Mouse (Mus musculus): ENCODE results near the gene Dram1. TPM values are rescaled to one million over a fixed set of nuclear protein-coding genes. Genes with fewer than 3 reads are reported as not detected.
A peak's percentile ranks its signal among the peaks of the same experiment; 100 is the strongest.
"Not testable (repeated sequence)": the region's sequence is repeated elsewhere in the genome, so short reads cannot be mapped to it uniquely, and the experiment has no call there.

Gene Dram1
- polyA plus RNA-seq, 1 experiment from 2014 or later = 0.24 TPM

DNA sequence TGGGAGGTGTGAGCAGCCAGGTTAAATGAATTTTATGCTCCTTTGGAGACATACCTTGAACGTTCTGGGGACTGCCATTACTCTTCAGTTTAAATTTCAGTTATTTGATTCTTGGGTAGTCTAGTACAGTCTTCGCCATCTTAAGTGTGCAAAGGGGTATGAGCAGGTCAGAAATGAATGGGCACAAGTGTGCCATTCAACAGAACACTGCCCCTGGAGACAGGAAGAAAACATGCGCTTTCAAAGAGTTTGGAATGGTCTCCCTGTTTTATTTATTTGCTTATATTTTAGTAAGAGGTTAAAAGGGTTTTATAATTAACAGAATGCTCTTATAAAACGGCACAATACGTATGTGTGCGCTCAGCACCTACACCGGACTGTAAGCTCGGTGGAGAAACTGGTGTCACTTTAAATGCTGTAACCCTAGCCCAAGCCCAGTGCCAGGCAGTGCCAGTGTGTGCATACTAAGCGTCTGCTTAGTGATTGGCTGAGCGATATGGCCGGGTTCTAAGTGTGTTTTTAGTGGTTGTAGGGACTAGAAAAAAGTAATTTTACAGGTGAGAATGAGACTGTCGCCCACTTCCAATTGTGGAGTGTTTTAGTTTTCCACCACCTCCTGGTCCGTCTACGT, 1.7 kb upstream of the Dram1 start:
- peaks cover 7% of the 10 kb centered on the region; the same call in 1 of the 2 replicates for H3K4me1 ChIP-seq (ENCODE audit: control insufficient read depth, insufficient read depth, low read length)
- no peak for ATAC-seq (ENCODE audit: insufficient read depth, low FRiP score, low TSS enrichment)
- no peak overlapping the region for H3K9ac ChIP-seq (ENCODE audit: low read length)
- no peaks in the 10 kb centered on the region for H3K36me3 ChIP-seq (ENCODE audit: control insufficient read depth, insufficient read depth, low read length)
- no peak for DNase-seq (ENCODE audit: low spot score)
- WGBS = 54% methylated on average over 14 of the region's 14 CpGs
- no peaks in the 10 kb centered on the region for H3K9me3 ChIP-seq (ENCODE audit: control insufficient read depth, low read length)
- H3K4me3 ChIP-seq (ENCODE audit: low read depth, low read length) = peak overlapping the region; percentile 67
- H3K27ac ChIP-seq (ENCODE audit: low read depth, low read length) = no peak overlapping the region
- peak overlapping the region; percentile 90 for H3K4me2 ChIP-seq (ENCODE audit: low read depth)
- no peaks in the 10 kb centered on the region for H3K27me3 ChIP-seq (ENCODE audit: control insufficient read depth, insufficient read depth, low read length)

- ATAC-seq (ENCODE audit: insufficient read depth, low FRiP score, low TSS enrichment) = 0 out of 2 replicates have a peak, but pooled peaks have one; percentile 29
- Histone ChIP-seq H3K4me1 (ENCODE audit: control insufficient read depth, insufficient read depth, low read length) (peaks cover 7% of the 10 kb centered on the region; the same call in 1 of the 2 replicates), H3K27ac (ENCODE audit: low read depth, low read length) (no peak overlapping the region)
Measured at GRCm38 (mm10) chr10:88380002-88380401, 1.1 kb upstream of the Dram1 start.

DNA sequence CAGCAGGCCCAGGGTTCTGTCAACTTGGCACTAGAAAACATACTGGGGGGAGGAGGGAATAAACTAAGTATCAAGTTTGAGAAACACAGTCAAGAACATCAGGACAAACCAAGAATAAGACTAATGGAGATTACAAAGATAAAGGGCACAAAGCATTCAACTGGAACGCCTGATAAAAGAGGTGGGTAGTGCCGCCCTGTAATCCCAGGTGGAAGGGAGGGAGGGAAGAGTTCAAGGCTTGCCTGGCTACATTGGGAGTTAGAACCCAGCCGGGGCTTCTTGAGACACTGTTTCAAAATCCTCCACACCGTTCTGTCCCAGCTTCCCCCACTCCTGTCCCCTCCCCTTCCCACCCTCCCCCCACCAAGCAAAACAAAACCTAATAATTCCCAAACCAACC, 1.2 kb downstream of the Dram1 start:
- Histone ChIP-seq H3K4me2 (ENCODE audit: low read depth) (no peak overlapping the region), H3K27ac (ENCODE audit: low read depth, low read length) (no peak overlapping the region), H3K9ac (ENCODE audit: low read length) (no peak overlapping the region), H3K36me3 (ENCODE audit: control insufficient read depth, insufficient read depth, low read length) (no peaks in the 10 kb centered on the region), H3K4me1 (ENCODE audit: control insufficient read depth, insufficient read depth, low read length) (peaks cover 7% of the 10 kb centered on the region; the same call in 1 of the 2 replicates), H3K9me3 (ENCODE audit: control insufficient read depth, low read length) (no peaks in the 10 kb centered on the region), H3K4me3 (ENCODE audit: low read depth, low read length) (no peak overlapping the region), H3K27me3 (ENCODE audit: control insufficient read depth, insufficient read depth, low read length) (no peaks in the 10 kb centered on the region)
- WGBS = 80% methylated on average over 4 of the region's 4 CpGs
- no peak for ATAC-seq (ENCODE audit: insufficient read depth, low FRiP score, low TSS enrichment)
- no peak for DNase-seq (ENCODE audit: low spot score)

More at GRCm38 (mm10) chr10:88380002-88380401, 1.1 kb upstream of the Dram1 start:
- peak; percentile 25 for DNase-seq (ENCODE audit: low spot score)
- no peaks in the 10 kb centered on the region for H3K27me3 ChIP-seq (ENCODE audit: control insufficient read depth, insufficient read depth, low read length)
- peak overlapping the region; percentile 67 for H3K4me3 ChIP-seq (ENCODE audit: low read depth, low read length)
- H3K36me3 ChIP-seq (ENCODE audit: control insufficient read depth, insufficient read depth, low read length) = no peaks in the 10 kb centered on the region
- 3% methylated on average over 11 of the region's 11 CpGs for whole genome bisulfite sequencing
- H3K9me3 ChIP-seq (ENCODE audit: control insufficient read depth, low read length) = no peaks in the 10 kb centered on the region
- peak overlapping the region; percentile 90 for H3K4me2 ChIP-seq (ENCODE audit: low read depth)
- H3K9ac ChIP-seq (ENCODE audit: low read length) = peak overlapping the region; percentile 75

- Histone ChIP-seq H3K4me1 (ENCODE audit: control insufficient read depth, insufficient read depth, low read length) (peaks cover 7% of the 10 kb centered on the region; the same call in 1 of the 2 replicates), H3K27me3 (ENCODE audit: control insufficient read depth, insufficient read depth, low read length) (no peaks in the 10 kb centered on the region), H3K4me3 (ENCODE audit: low read depth, low read length) (no peak overlapping the region), H3K27ac (ENCODE audit: low read depth, low read length) (no peak overlapping the region), H3K4me2 (ENCODE audit: low read depth) (no peak overlapping the region), H3K36me3 (ENCODE audit: control insufficient read depth, insufficient read depth, low read length) (no peaks in the 10 kb centered on the region), H3K9me3 (ENCODE audit: control insufficient read depth, low read length) (no peaks in the 10 kb centered on the region), H3K9ac (ENCODE audit: low read length) (no peak overlapping the region)
- DNase-seq (ENCODE audit: low spot score) = peak; percentile 81
- ATAC-seq (ENCODE audit: insufficient read depth, low FRiP score, low TSS enrichment) = no peak
- WGBS = 12% methylated on average over 11 of the region's 11 CpGs
Measured at GRCm38 (mm10) chr10:88376770-88377169, 2.1 kb downstream of the Dram1 start.

DNA sequence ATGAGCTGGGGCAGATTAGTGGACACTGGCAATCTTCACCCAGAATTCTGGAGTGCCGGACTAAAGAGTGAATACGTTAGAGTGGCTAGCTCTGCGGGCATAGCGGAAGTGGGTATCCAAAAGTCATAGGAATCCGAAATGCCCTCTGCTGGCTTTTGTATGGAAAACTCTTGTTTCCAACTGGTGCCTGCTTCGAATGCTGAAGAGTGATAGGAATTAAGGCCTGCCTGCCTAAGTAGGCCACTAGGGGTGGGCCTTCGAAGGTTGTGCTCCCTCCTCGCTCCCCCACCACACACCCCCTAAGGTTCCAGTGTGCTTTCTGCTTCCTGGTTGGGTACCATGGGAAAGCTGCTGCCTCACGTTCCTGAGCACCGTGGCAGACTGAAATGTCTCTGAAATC, 3.9 kb downstream of the Dram1 start:
- ATAC-seq (ENCODE audit: insufficient read depth, low FRiP score, low TSS enrichment) (no peak), DNase-seq (ENCODE audit: low spot score) (no peak)
- 44% methylated on average over 10 of the region's 10 CpGs for WGBS
- Histone ChIP-seq H3K36me3 (ENCODE audit: control insufficient read depth, insufficient read depth, low read length) (no peaks in the 10 kb centered on the region), H3K9me3 (ENCODE audit: control insufficient read depth, low read length) (no peaks in the 10 kb centered on the region), H3K4me3 (ENCODE audit: low read depth, low read length) (no peak overlapping the region), H3K27me3 (ENCODE audit: control insufficient read depth, insufficient read depth, low read length) (no peaks in the 10 kb centered on the region), H3K4me1 (ENCODE audit: control insufficient read depth, insufficient read depth, low read length) (0 out of 2 replicates have a peak, but pooled peaks cover 1% of the 10 kb centered on the region), H3K9ac (ENCODE audit: low read length) (no peak overlapping the region), H3K4me2 (ENCODE audit: low read depth) (no peak overlapping the region), H3K27ac (ENCODE audit: low read depth, low read length) (no peak overlapping the region)

DNA sequence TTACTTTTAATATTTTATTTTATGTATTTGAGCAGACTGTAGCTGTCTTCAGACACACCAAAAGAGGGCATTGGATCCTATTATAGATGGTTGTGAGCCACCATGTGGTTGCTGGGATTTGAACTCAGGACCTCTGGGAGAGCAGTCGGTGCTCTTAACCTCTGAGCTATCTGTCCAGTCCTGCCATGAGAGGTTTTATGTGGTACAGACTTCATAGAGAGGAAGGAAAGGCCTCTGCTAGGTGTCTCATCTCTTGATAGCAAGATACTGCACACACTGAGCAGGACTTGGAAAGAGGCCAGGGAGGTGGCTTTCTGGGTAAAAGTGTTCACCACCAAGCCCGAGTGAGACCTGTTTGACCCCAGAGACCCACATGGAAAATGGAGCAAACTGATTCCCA, 5.9 kb downstream of the Dram1 start:
- WGBS = 87% methylated on average over 2 of the region's 2 CpGs
- H3K9me3 ChIP-seq (ENCODE audit: control insufficient read depth, low read length); H3K27me3 ChIP-seq (ENCODE audit: control insufficient read depth, insufficient read depth, low read length); H3K4me3 ChIP-seq (ENCODE audit: low read depth, low read length); H3K4me1 ChIP-seq (ENCODE audit: control insufficient read depth, insufficient read depth, low read length); ATAC-seq (ENCODE audit: insufficient read depth, low FRiP score, low TSS enrichment); DNase-seq (ENCODE audit: low spot score); H3K9ac ChIP-seq (ENCODE audit: low read length); H3K4me2 ChIP-seq (ENCODE audit: low read depth); H3K27ac ChIP-seq (ENCODE audit: low read depth, low read length); H3K36me3 ChIP-seq (ENCODE audit: control insufficient read depth, insufficient read depth, low read length): not testable (repeated sequence)

DNA sequence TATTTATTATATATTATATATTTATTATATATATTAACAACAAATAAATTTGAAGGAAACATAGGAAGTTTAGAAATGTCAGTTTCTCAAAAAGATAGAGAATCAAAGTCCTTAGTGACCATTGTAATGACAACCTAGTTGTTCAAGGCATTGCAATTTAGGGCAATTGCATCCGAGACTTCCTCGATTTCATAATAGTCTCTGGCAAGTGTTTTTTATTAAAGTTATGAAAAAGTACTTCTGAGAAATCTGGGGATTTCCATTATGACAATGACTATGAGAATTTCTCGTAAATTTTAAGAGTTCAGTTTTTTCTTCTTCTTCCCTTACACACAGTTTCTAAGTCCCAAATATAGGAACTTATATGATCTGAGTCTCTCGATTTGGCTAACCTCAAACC, 6.4 kb downstream of the Dram1 start:
- H3K27ac ChIP-seq (ENCODE audit: low read depth, low read length) = no peak overlapping the region
- no peak overlapping the region for H3K4me3 ChIP-seq (ENCODE audit: low read depth, low read length)
- no peak overlapping the region for H3K4me2 ChIP-seq (ENCODE audit: low read depth)
- ATAC-seq (ENCODE audit: insufficient read depth, low FRiP score, low TSS enrichment) (no peak), DNase-seq (ENCODE audit: low spot score) (no peak)
- H3K36me3 ChIP-seq (ENCODE audit: control insufficient read depth, insufficient read depth, low read length) = no peaks in the 10 kb centered on the region
- no peaks in the 10 kb centered on the region for H3K9me3 ChIP-seq (ENCODE audit: control insufficient read depth, low read length)
- 91% methylated on average over 4 of the region's 4 CpGs for WGBS
- H3K9ac ChIP-seq (ENCODE audit: low read length) = no peak overlapping the region
- H3K4me1 ChIP-seq (ENCODE audit: control insufficient read depth, insufficient read depth, low read length) = no peaks in the 10 kb centered on the region
- no peaks in the 10 kb centered on the region for H3K27me3 ChIP-seq (ENCODE audit: control insufficient read depth, insufficient read depth, low read length)

- Histone ChIP-seq H3K4me1 (ENCODE audit: control insufficient read depth, insufficient read depth, low read length) (no peaks in the 10 kb centered on the region), H3K36me3 (ENCODE audit: control insufficient read depth, insufficient read depth, low read length) (no peaks in the 10 kb centered on the region), H3K27me3 (ENCODE audit: control insufficient read depth, insufficient read depth, low read length) (no peaks in the 10 kb centered on the region), H3K4me3 (ENCODE audit: low read depth, low read length) (no peak overlapping the region), H3K9me3 (ENCODE audit: control insufficient read depth, low read length) (no peaks in the 10 kb centered on the region), H3K27ac (ENCODE audit: low read depth, low read length) (no peak overlapping the region), H3K9ac (ENCODE audit: low read length) (no peak overlapping the region), H3K4me2 (ENCODE audit: low read depth) (no peak overlapping the region)
- no peak for ATAC-seq (ENCODE audit: insufficient read depth, low FRiP score, low TSS enrichment)
- 2% methylated on average over 2 of the region's 2 CpGs for WGBS
- DNase-seq (ENCODE audit: low spot score) = no peak
Measured at GRCm38 (mm10) chr10:88371793-88372192, 7.1 kb downstream of the Dram1 start.

GRCm38 (mm10) chr10:88369233-88369632, 9.6 kb downstream of the Dram1 start:
- WGBS = 75% methylated on average over 4 of the region's 4 CpGs
- no peak overlapping the region for H3K4me2 ChIP-seq (ENCODE audit: low read depth)
- ATAC-seq (ENCODE audit: insufficient read depth, low FRiP score, low TSS enrichment) (no peak), DNase-seq (ENCODE audit: low spot score) (no peak)
- H3K27ac ChIP-seq (ENCODE audit: low read depth, low read length) = no peak overlapping the region
- H3K36me3 ChIP-seq (ENCODE audit: control insufficient read depth, insufficient read depth, low read length) = no peaks in the 10 kb centered on the region
- no peaks in the 10 kb centered on the region for H3K9me3 ChIP-seq (ENCODE audit: control insufficient read depth, low read length)
- no peaks in the 10 kb centered on the region for H3K4me1 ChIP-seq (ENCODE audit: control insufficient read depth, insufficient read depth, low read length)
- no peak overlapping the region for H3K9ac ChIP-seq (ENCODE audit: low read length)
- no peak overlapping the region for H3K4me3 ChIP-seq (ENCODE audit: low read depth, low read length)
- H3K27me3 ChIP-seq (ENCODE audit: control insufficient read depth, insufficient read depth, low read length) = no peaks in the 10 kb centered on the region
